Mouse (Mus musculus) embryo, embryonic 10.5 days (tissue): ENCODE measurements around the gene Nans.

ENCODE experiments used
- DNase-seq: peaks from one replicate; pipeline ENCODE4 v3.0.0-alpha.2; 2015; ENCODE audit warnings: low spot score

Nans gene

GRCm38 (mm10) chr4:46485696-46486417, 3.2 kb upstream of the Nans start:
- peak; percentile 39 for DNase-seq

GRCm38 (mm10) chr4:46487348-46487747, 1.7 kb upstream of the Nans start:
- no peak for DNase-seq

GRCm38 (mm10) chr4:46493071-46493470, 4.0 kb downstream of the Nans start:
- no peak for DNase-seq

GRCm38 (mm10) chr4:46495543-46495942, 6.5 kb downstream of the Nans start:
- no peak for DNase-seq

GRCm38 (mm10) chr4:46497286-46497892, 8.3 kb downstream of the Nans start:
- peak; percentile 78 for DNase-seq

GRCm38 (mm10) chr4:46498511-46498910, 9.5 kb downstream of the Nans start:
- peak; percentile 63 for DNase-seq

GRCm38 (mm10) chr4:46498976-46499375, 9.9 kb downstream of the Nans start:
- peak; percentile 71 for DNase-seq

GRCm38 (mm10) chr4:46502606-46503502, 13.8 kb downstream of the Nans start:
- peak; percentile 52 for DNase-seq

- DNase-seq = no peak
Observed at GRCm38 (mm10) chr4:46503881-46504280, 14.8 kb downstream of the Nans start.

- no peak for DNase-seq
Observed at GRCm38 (mm10) chr4:46505361-46506057, 16.5 kb downstream of the Nans start.

GRCm38 (mm10) chr4:46506801-46507610, 18.0 kb downstream of the Nans start:
- peak; percentile 96 for DNase-seq

GRCm38 (mm10) chr4:46507736-46508460, 18.9 kb downstream of the Nans start:
- DNase-seq = peak; percentile 88

- DNase-seq = no peak
Observed at GRCm38 (mm10) chr4:46520491-46520890, 31.4 kb downstream of the Nans start.

- no peak for DNase-seq
Observed at GRCm38 (mm10) chr4:46521457-46521856, 32.4 kb downstream of the Nans start.

GRCm38 (mm10) chr4:46523324-46523723, 34.3 kb downstream of the Nans start:
- no peak for DNase-seq

GRCm38 (mm10) chr4:46526226-46526625, 37.2 kb downstream of the Nans start:
- no peak for DNase-seq

GRCm38 (mm10) chr4:46526798-46527557, 37.9 kb downstream of the Nans start:
- DNase-seq = peak; percentile 36

- peak; percentile 22 for DNase-seq
Observed at GRCm38 (mm10) chr4:46527558-46527926, 38.5 kb downstream of the Nans start.

GRCm38 (mm10) chr4:46529722-46530121, 40.7 kb downstream of the Nans start:
- no peak for DNase-seq

- no peak for DNase-seq
Observed at GRCm38 (mm10) chr4:46532511-46532910, 43.5 kb downstream of the Nans start.
